Mouse (Mus musculus): ENCODE data around the gene Ksr1.

The Ksr1 gene

GRCm38 (mm10) chr11:79096673-79097072 is 49.5 kb downstream of the Ksr1 start:
- no peak for TF ChIP-seq GATA4 (IDR thresholded peaks at IDR 0.05; ENCODE audit: insufficient replicate concordance, low read length)

- no peak for TF ChIP-seq GATA4 (IDR thresholded peaks at IDR 0.05; ENCODE audit: insufficient replicate concordance, low read length)
These were observed 50.5 kb downstream of the Ksr1 start for GRCm38 (mm10) chr11:79095713-79096112.

- no peak for TF ChIP-seq GATA4 (IDR thresholded peaks at IDR 0.05; ENCODE audit: insufficient replicate concordance, low read length)
These were observed 51.5 kb downstream of the Ksr1 start for GRCm38 (mm10) chr11:79094727-79095126.

GRCm38 (mm10) chr11:79093986-79094695 is 52.1 kb downstream of the Ksr1 start:
- TF ChIP-seq GATA4 (IDR thresholded peaks at IDR 0.05; ENCODE audit: insufficient replicate concordance, low read length) = no peak

- peak; percentile 28; the same call in 1 of the 2 replicates for TF ChIP-seq GATA4 (IDR thresholded peaks at IDR 0.05; ENCODE audit: insufficient replicate concordance, low read length)
These were observed 52.8 kb downstream of the Ksr1 start for GRCm38 (mm10) chr11:79093386-79093906.

GRCm38 (mm10) chr11:79092802-79093201 is 53.4 kb downstream of the Ksr1 start:
- TF ChIP-seq GATA4 (IDR thresholded peaks at IDR 0.05; ENCODE audit: insufficient replicate concordance, low read length) = no peak

- no peak for TF ChIP-seq GATA4 (IDR thresholded peaks at IDR 0.05; ENCODE audit: insufficient replicate concordance, low read length)
These were observed 54.0 kb downstream of the Ksr1 start for GRCm38 (mm10) chr11:79092245-79092644.

GRCm38 (mm10) chr11:79089756-79090155 is 56.5 kb downstream of the Ksr1 start:
- TF ChIP-seq GATA4 (IDR thresholded peaks at IDR 0.05; ENCODE audit: insufficient replicate concordance, low read length) = no peak

GRCm38 (mm10) chr11:79089027-79089426 is 57.2 kb downstream of the Ksr1 start:
- no peak for TF ChIP-seq GATA4 (IDR thresholded peaks at IDR 0.05; ENCODE audit: insufficient replicate concordance, low read length)

- TF ChIP-seq GATA4 (IDR thresholded peaks at IDR 0.05; ENCODE audit: insufficient replicate concordance, low read length) = no peak
These were observed 57.9 kb downstream of the Ksr1 start for GRCm38 (mm10) chr11:79088325-79088724.

- peak; percentile 23; the same call in 1 of the 2 replicates for TF ChIP-seq GATA4 (IDR thresholded peaks at IDR 0.05; ENCODE audit: insufficient replicate concordance, low read length)
These were observed 58.4 kb downstream of the Ksr1 start for GRCm38 (mm10) chr11:79087731-79088311.

- TF ChIP-seq GATA4 (IDR thresholded peaks at IDR 0.05; ENCODE audit: insufficient replicate concordance, low read length) = no peak
These were observed 59.4 kb downstream of the Ksr1 start for GRCm38 (mm10) chr11:79086787-79087186.

- TF ChIP-seq GATA4 (IDR thresholded peaks at IDR 0.05; ENCODE audit: insufficient replicate concordance, low read length) = no peak
These were observed 61.1 kb downstream of the Ksr1 start for GRCm38 (mm10) chr11:79085059-79085458.

GRCm38 (mm10) chr11:79083018-79083441 is 63.2 kb downstream of the Ksr1 start:
- peak; percentile 59; the same call in 1 of the 2 replicates for TF ChIP-seq GATA4 (IDR thresholded peaks at IDR 0.05; ENCODE audit: insufficient replicate concordance, low read length)

- TF ChIP-seq GATA4 (IDR thresholded peaks at IDR 0.05; ENCODE audit: insufficient replicate concordance, low read length) = no peak
These were observed 65.0 kb downstream of the Ksr1 start for GRCm38 (mm10) chr11:79080965-79081891.
